Mouse (Mus musculus) frontal cortex, postnatal 14 days (tissue): ENCODE measurements around the gene Arhgap21.
"Not testable (repeated sequence)": the region's sequence is repeated elsewhere in the genome, so short reads cannot be mapped to it uniquely, and the experiment has no call there.

Experiments used
- DNase-seq, 2 experiments: peaks; one replicate each; pipeline ENCODE4 v3.0.0; 2022; ENCODE audit warnings: low spot score in 2 of 2

Gene Arhgap21

GRCm38 (mm10) chr2:20941105-20941504, 27.6 kb downstream of the Arhgap21 start:
- no peak for DNase-seq

- no peak for DNase-seq
Measured at GRCm38 (mm10) chr2:20939367-20939766, 29.3 kb downstream of the Arhgap21 start.

GRCm38 (mm10) chr2:20936609-20937221, 32.0 kb downstream of the Arhgap21 start:
- no peak for DNase-seq

- no peak for DNase-seq
Measured at GRCm38 (mm10) chr2:20934406-20934805, 34.3 kb downstream of the Arhgap21 start.

- DNase-seq: no peak
Measured at GRCm38 (mm10) chr2:20932748-20933313, 35.9 kb downstream of the Arhgap21 start.

GRCm38 (mm10) chr2:20931761-20932160, 36.9 kb downstream of the Arhgap21 start:
- DNase-seq: not testable (repeated sequence)

GRCm38 (mm10) chr2:20928454-20928853, 40.2 kb downstream of the Arhgap21 start:
- no peak for DNase-seq

- no peak for DNase-seq
Measured at GRCm38 (mm10) chr2:20924938-20925337, 43.7 kb downstream of the Arhgap21 start.

- DNase-seq: no peak
Measured at GRCm38 (mm10) chr2:20922366-20922765, 46.3 kb downstream of the Arhgap21 start.

- DNase-seq: no peak
Measured at GRCm38 (mm10) chr2:20921558-20921957, 47.1 kb downstream of the Arhgap21 start.

- DNase-seq: no peak
Measured at GRCm38 (mm10) chr2:20921021-20921420, 47.7 kb downstream of the Arhgap21 start.

GRCm38 (mm10) chr2:20914531-20915320, 54.0 kb downstream of the Arhgap21 start:
- DNase-seq: no peak

- no peak for DNase-seq
Measured at GRCm38 (mm10) chr2:20913019-20913415, 55.7 kb downstream of the Arhgap21 start.

GRCm38 (mm10) chr2:20912348-20913018, 56.2 kb downstream of the Arhgap21 start:
- no peak for DNase-seq

- DNase-seq: no peak
Measured at GRCm38 (mm10) chr2:20910446-20910845, 58.2 kb downstream of the Arhgap21 start.

- DNase-seq: no peak
Measured at GRCm38 (mm10) chr2:20909404-20909803, 59.3 kb downstream of the Arhgap21 start.

- no peak for DNase-seq
Measured at GRCm38 (mm10) chr2:20907291-20907690, 61.4 kb downstream of the Arhgap21 start.

GRCm38 (mm10) chr2:20905411-20905810, 63.3 kb downstream of the Arhgap21 start:
- no peak for DNase-seq

- no peak for DNase-seq
Measured at GRCm38 (mm10) chr2:20902981-20903645, 65.6 kb downstream of the Arhgap21 start.

- no peak for DNase-seq
Measured at GRCm38 (mm10) chr2:20901916-20902315, 66.8 kb downstream of the Arhgap21 start.

GRCm38 (mm10) chr2:20899301-20899700, 69.4 kb downstream of the Arhgap21 start:
- no peak for DNase-seq

GRCm38 (mm10) chr2:20898684-20899083, 70.0 kb downstream of the Arhgap21 start:
- DNase-seq: peak; percentile 41 to 72
